Mouse (Mus musculus) liver, embryonic 18 days (tissue): ENCODE measurements around the gene Vmn1r122. TPM values are rescaled to one million over a fixed set of nuclear protein-coding genes. Genes with fewer than 3 reads are reported as not detected.

Experiments
- polyA plus RNA-seq: library from polyadenylated mRNA; depleted of rRNA; stranded (reverse); fragments of >200 nt; gene quantifications from 2 replicates; pipeline ENCODE4 v1.2.3, GENCODE M21; 2012; rRNA removed

Vmn1r122 gene
- not detected in 2 replicates for polyA plus RNA-seq

DNA sequence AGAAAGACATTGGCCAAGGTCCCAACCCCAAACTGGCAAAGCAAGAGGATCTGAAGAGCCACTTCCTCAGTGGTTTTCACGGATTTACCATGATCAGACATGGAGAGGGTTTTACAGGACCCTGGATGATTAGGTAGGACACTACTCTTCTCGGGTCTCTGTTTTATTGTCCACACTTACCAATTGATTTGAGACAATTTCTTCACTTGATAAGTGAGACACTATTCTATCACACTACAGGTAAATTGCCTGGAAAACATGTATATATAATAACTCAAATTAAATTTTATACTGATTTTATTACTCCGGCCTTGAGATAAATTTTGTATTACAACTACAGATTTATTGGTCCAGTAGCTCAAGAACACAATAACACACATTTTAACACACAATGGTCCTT lies at the start of gene Vmn1r122:
Gene Vmn1r122 (minus strand): TSS at position 101 of the 400 bp plus-strand sequence.

DNA sequence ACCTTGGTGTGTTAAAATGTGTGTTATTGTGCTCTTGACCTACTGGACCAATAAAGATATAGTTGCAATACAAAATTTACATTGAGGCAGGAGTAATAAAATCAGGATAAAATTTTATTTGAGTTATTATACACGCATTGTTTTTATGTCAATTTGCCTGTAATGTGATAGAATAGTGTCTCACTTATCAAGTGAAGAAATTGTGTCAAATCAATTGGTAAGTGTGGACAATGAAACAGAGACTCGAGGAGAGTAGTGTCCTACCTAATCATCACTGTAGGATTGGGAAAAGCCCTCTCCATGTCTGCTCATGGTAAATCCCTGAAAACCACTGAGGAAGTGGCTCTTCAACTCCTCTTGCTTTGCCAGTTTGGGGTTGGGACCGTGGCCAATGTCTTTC lies 28.0 kb upstream of the Vmn1r122 start, which contains the start of gene Vmn1r123:
Gene Vmn1r123 (plus strand): TSS at position 301 of the 400 bp plus-strand sequence.

DNA sequence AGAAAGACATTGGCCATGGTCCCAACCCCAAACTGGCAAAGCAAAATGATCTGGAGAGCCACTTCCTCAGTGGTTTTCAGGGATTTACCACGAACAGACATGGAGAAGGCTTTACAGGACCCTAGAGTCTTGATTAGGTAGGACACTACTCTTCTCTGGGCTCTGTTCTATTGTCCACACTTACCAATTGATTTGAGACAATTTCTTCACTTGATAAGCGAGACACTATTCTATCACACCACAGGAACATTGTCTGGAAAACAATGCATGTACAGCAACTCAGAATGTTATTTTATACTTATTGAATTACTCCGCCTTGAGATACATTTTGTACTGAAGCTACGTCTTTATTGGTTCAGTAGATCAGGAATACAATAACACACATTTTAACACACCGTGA lies 35.5 kb downstream of the Vmn1r122 start, which contains the start of gene Vmn1r121:
Gene Vmn1r121 (minus strand): TSS at position 101 of the 400 bp plus-strand sequence.

Other genes starting within 250 kb of the Vmn1r122 start
- gene Vmn1r118, start 221.8 kb downstream of the Vmn1r122 start, polyA plus RNA-seq: not detected in 2 replicates
- gene Vmn1r119, start 121.7 kb downstream of the Vmn1r122 start, polyA plus RNA-seq: not detected in 2 replicates
- gene Vmn1r120, start 80.3 kb downstream of the Vmn1r122 start, polyA plus RNA-seq: not detected in 2 replicates
- not detected in 2 replicates for gene Vmn1r121, start 35.6 kb downstream of the Vmn1r122 start, polyA plus RNA-seq
- not detected in 2 replicates for gene Vmn1r123, start 28.1 kb upstream of the Vmn1r122 start, polyA plus RNA-seq
- gene Gm5157, start 56.3 kb upstream of the Vmn1r122 start, polyA plus RNA-seq: not detected in 2 replicates
- not detected in 2 replicates for gene Vmn1r124, start 126.5 kb upstream of the Vmn1r122 start, polyA plus RNA-seq
- gene Vmn1r125, start 138.1 kb upstream of the Vmn1r122 start, polyA plus RNA-seq: not detected in 2 replicates
- gene Vmn1r126, start 167.3 kb upstream of the Vmn1r122 start, polyA plus RNA-seq: not detected in 2 replicates
- not detected in 2 replicates for gene Vmn1r127, start 185.7 kb upstream of the Vmn1r122 start, polyA plus RNA-seq
- gene Vmn1r128, start 215.2 kb upstream of the Vmn1r122 start, polyA plus RNA-seq: not detected in 2 replicates
- not detected in 2 replicates for gene Vmn1r129, start 227.2 kb upstream of the Vmn1r122 start, polyA plus RNA-seq